Mouse (Mus musculus) MEL (cell line): ENCODE measurements at regions not wholly inside any gene's neighbourhood (a gene's known extent, or its start where the extent isn't known, plus 50 kb on each side); places are given as distances from the start of the nearest gene placed in this dataset.

ENCODE experiments used
- CHD2 ChIP-seq: IDR thresholded peaks from 2 replicates; pipeline ENCODE4 v1.6.1; 2011; ENCODE audit warnings: low read length, improper control_type of control experiment
- CTCF ChIP-seq, 3 experiments: IDR thresholded peaks in 2 of 3; conservative IDR thresholded peaks in 1 of 3; 2 replicates each; pipeline ENCODE4 v1.5.1; 2011 to 2012; ENCODE audit warnings: low read length in 3 of 3, low read depth in 2 of 3, mild to moderate bottlenecking in 2 of 3, improper control_type of control experiment in 1 of 3, inconsistent platforms in 1 of 3, mixed read lengths in 1 of 3, moderate library complexity in 1 of 3; ENCODE audit not compliant: control insufficient read depth in 1 of 3, insufficient read depth in 1 of 3, poor library complexity in 1 of 3, severe bottlenecking in 1 of 3
- ZNF384 ChIP-seq: IDR thresholded peaks from 2 replicates; pipeline ENCODE4 v1.6.1; 2012; ENCODE audit warnings: low read depth, mild to moderate bottlenecking, inconsistent platforms, low read length, improper control_type of control experiment

DNA sequence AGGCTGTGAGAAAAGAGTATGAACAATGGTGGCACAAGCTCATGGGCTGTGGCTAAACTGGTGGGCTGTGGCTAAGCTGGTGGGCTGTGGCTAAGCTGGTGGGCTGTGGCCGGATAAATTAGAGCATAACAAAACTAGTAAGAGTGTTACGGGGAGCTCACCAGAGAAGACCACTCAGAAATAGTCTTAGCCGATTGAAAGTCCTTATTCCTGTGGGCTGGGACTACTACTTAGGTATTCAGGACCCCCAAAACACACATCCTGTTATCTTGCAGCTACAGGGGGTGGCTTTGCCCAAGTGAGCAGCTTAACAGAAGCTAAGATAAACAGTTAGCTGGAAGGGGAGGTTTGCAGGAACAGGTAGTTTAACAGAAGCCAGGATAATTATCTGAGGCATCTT lies 65.4 kb upstream of the Rapgef5 start:
- TF ChIP-seq CTCF (IDR thresholded peaks at IDR 0.05 in 2 of 3, conservative IDR thresholded peaks at IDR 0.05 in 1 of 3; ENCODE audit: control insufficient read depth in 1 of 3, insufficient read depth in 1 of 3, low read depth in 2 of 3, low read length in 3 of 3, poor library complexity in 1 of 3, severe bottlenecking in 1 of 3) (no peak), ZNF384 (no peak), CHD2 (no peak)
